Mouse (Mus musculus): ENCODE data around the gene Rbm8a2.
"Not testable (repeated sequence)": the region's sequence is repeated elsewhere in the genome, so short reads cannot be mapped to it uniquely, and the experiment has no call there.

Gene Rbm8a2

GRCm38 (mm10) chr1:175979014-175979413 is at the start of gene Rbm8a2:
Gene Rbm8a2 (minus strand): TSS chr1:175979114.
- DNase-seq (ENCODE audit: low spot score in 2 of 2), result not testable (repeated sequence)

- no peak for DNase-seq (ENCODE audit: low spot score in 2 of 2)
Observed at GRCm38 (mm10) chr1:176028397-176028796, 49.5 kb upstream of the Rbm8a2 start.

GRCm38 (mm10) chr1:176024501-176024900 is 45.6 kb upstream of the Rbm8a2 start:
- DNase-seq (ENCODE audit: low spot score in 2 of 2), result no peak

- no peak for DNase-seq (ENCODE audit: low spot score in 2 of 2)
Observed at GRCm38 (mm10) chr1:176018523-176018922, 39.6 kb upstream of the Rbm8a2 start.

- DNase-seq (ENCODE audit: low spot score in 2 of 2), result no peak
Observed at GRCm38 (mm10) chr1:176016076-176016475, 37.2 kb upstream of the Rbm8a2 start.

GRCm38 (mm10) chr1:176013497-176014268 is 34.8 kb upstream of the Rbm8a2 start:
- DNase-seq (ENCODE audit: low spot score in 2 of 2), result no peak

- DNase-seq (ENCODE audit: low spot score in 2 of 2), result no peak
Observed at GRCm38 (mm10) chr1:176011535-176011934, 32.6 kb upstream of the Rbm8a2 start.

- DNase-seq (ENCODE audit: low spot score in 2 of 2), result no peak
Observed at GRCm38 (mm10) chr1:176011072-176011471, 32.2 kb upstream of the Rbm8a2 start.

- no peak for DNase-seq (ENCODE audit: low spot score in 2 of 2)
Observed at GRCm38 (mm10) chr1:176008411-176008810, 29.5 kb upstream of the Rbm8a2 start.

GRCm38 (mm10) chr1:176000599-176000998 is 21.7 kb upstream of the Rbm8a2 start:
- no peak for DNase-seq (ENCODE audit: low spot score in 2 of 2)

GRCm38 (mm10) chr1:175997076-175997651 is 18.2 kb upstream of the Rbm8a2 start:
- DNase-seq (ENCODE audit: low spot score in 2 of 2), result no peak

- DNase-seq (ENCODE audit: low spot score in 2 of 2), result no peak
Observed at GRCm38 (mm10) chr1:175988912-175989311, 10.0 kb upstream of the Rbm8a2 start.

GRCm38 (mm10) chr1:175988448-175988847 is 9.5 kb upstream of the Rbm8a2 start:
- DNase-seq (ENCODE audit: low spot score in 2 of 2), result no peak

GRCm38 (mm10) chr1:175970710-175971109 is 8.2 kb downstream of the Rbm8a2 start:
- DNase-seq (ENCODE audit: low spot score in 2 of 2), result no peak

GRCm38 (mm10) chr1:175967004-175967745 is 11.7 kb downstream of the Rbm8a2 start:
- DNase-seq (ENCODE audit: low spot score in 2 of 2), result no peak

- no peak for DNase-seq (ENCODE audit: low spot score in 2 of 2)
Observed at GRCm38 (mm10) chr1:175961786-175962185, 17.1 kb downstream of the Rbm8a2 start.

- DNase-seq (ENCODE audit: low spot score in 2 of 2), result no peak
Observed at GRCm38 (mm10) chr1:175950851-175951250, 28.1 kb downstream of the Rbm8a2 start.

GRCm38 (mm10) chr1:175950421-175950820 is 28.5 kb downstream of the Rbm8a2 start:
- no peak for DNase-seq (ENCODE audit: low spot score in 2 of 2)

- no peak for DNase-seq (ENCODE audit: low spot score in 2 of 2)
Observed at GRCm38 (mm10) chr1:175946718-175947315, 32.1 kb downstream of the Rbm8a2 start.

- DNase-seq (ENCODE audit: low spot score in 2 of 2), result no peak
Observed at GRCm38 (mm10) chr1:175943168-175943567, 35.7 kb downstream of the Rbm8a2 start.

GRCm38 (mm10) chr1:175938731-175939130 is 40.2 kb downstream of the Rbm8a2 start:
- no peak for DNase-seq (ENCODE audit: low spot score in 2 of 2)

GRCm38 (mm10) chr1:175936282-175936737 is 42.6 kb downstream of the Rbm8a2 start:
- DNase-seq (ENCODE audit: low spot score in 2 of 2), result no peak

All from spleen, postnatal 14 days (tissue).